Mouse (Mus musculus) heart, postnatal 4 days (tissue): ENCODE results near the gene Pusl1. TPM values are rescaled to one million over a fixed set of nuclear protein-coding genes. Genes with fewer than 3 reads are reported as not detected.

Experiments used
- DNase-seq: peaks from one replicate; pipeline ENCODE4 v3.0.0; 2021
- total RNA-seq, 2 experiments: library from RNA; stranded (reverse); gene quantifications; 2 replicates each; pipeline ENCODE4 v1.2.3; 2021

Pusl1 gene
- total RNA-seq, 2 experiments from 2014 or later, result 18.3 to 23.1 TPM

- DNase-seq, result no peak
Observed at GRCm38 (mm10) chr4:155886330-155886729, 5.3 kb downstream of the Pusl1 start.

GRCm38 (mm10) chr4:155883587-155883986 is 8.0 kb downstream of the Pusl1 start:
- no peak for DNase-seq

GRCm38 (mm10) chr4:155871404-155871803 is 20.2 kb downstream of the Pusl1 start:
- DNase-seq, result no peak

GRCm38 (mm10) chr4:155869317-155870033 is 22.1 kb downstream of the Pusl1 start, which contains the start of the genes Cptp and Ints11:
Gene Cptp (minus strand): TSS chr4:155869440.
Gene Ints11 (plus strand): TSS chr4:155869546.
- DNase-seq, result peak; percentile 98

GRCm38 (mm10) chr4:155868614-155869298 is 22.8 kb downstream of the Pusl1 start:
- DNase-seq, result no peak

- no peak for DNase-seq
Observed at GRCm38 (mm10) chr4:155863001-155863400, 28.6 kb downstream of the Pusl1 start, which contains the start of gene Tas1r3. Gene Tas1r3 (minus strand): TSS chr4:155863362.

- no peak for DNase-seq
Observed at GRCm38 (mm10) chr4:155861787-155862186, 29.8 kb downstream of the Pusl1 start.

GRCm38 (mm10) chr4:155859318-155859717 is 32.3 kb downstream of the Pusl1 start:
- peak; percentile 87 for DNase-seq

GRCm38 (mm10) chr4:155856881-155857280 is 34.7 kb downstream of the Pusl1 start:
- no peak for DNase-seq

GRCm38 (mm10) chr4:155856071-155856470 is 35.5 kb downstream of the Pusl1 start:
- DNase-seq, result no peak

- no peak for DNase-seq
Observed at GRCm38 (mm10) chr4:155854991-155855390, 36.6 kb downstream of the Pusl1 start.

GRCm38 (mm10) chr4:155853421-155853820 is 38.2 kb downstream of the Pusl1 start:
- no peak for DNase-seq

GRCm38 (mm10) chr4:155851951-155852411 is 39.6 kb downstream of the Pusl1 start:
- no peak for DNase-seq

- no peak for DNase-seq
Observed at GRCm38 (mm10) chr4:155851368-155851767, 40.2 kb downstream of the Pusl1 start.

- DNase-seq, result no peak
Observed at GRCm38 (mm10) chr4:155849792-155850451, 41.7 kb downstream of the Pusl1 start.

GRCm38 (mm10) chr4:155849391-155849790 is 42.2 kb downstream of the Pusl1 start:
- DNase-seq, result no peak

GRCm38 (mm10) chr4:155848434-155849095 is 43.0 kb downstream of the Pusl1 start:
- DNase-seq, result no peak

- peak; percentile 47 for DNase-seq
Observed at GRCm38 (mm10) chr4:155847591-155848352, 43.8 kb downstream of the Pusl1 start.

- peak; percentile 98 for DNase-seq
Observed at GRCm38 (mm10) chr4:155846871-155847578, 44.6 kb downstream of the Pusl1 start, which contains the start of gene Dvl1. Gene Dvl1 (plus strand): TSS chr4:155847402.

GRCm38 (mm10) chr4:155843231-155843630 is 48.4 kb downstream of the Pusl1 start:
- DNase-seq, result no peak
